Mouse (Mus musculus): Measurements from ENCODE around the gene Defa35. TPM values are rescaled to one million over a fixed set of nuclear protein-coding genes. Genes with fewer than 3 reads are reported as not detected.
A peak's percentile ranks its signal among the peaks of the same experiment; 100 is the strongest.
"Not testable (repeated sequence)": the region's sequence is repeated elsewhere in the genome, so short reads cannot be mapped to it uniquely, and the experiment has no call there.

The Defa35 gene
- total RNA-seq (2021), result not detected in 2 replicates
- long read RNA-seq, experiment 1, result 0 reads
- long read RNA-seq, experiment 2, result 0 reads

GRCm38 (mm10) chr8:21064738-21065137 lies at the start of gene Defa35:
Gene Defa35, plus strand, starts transcription at chr8:21065038.
- DNase-seq, result not testable (repeated sequence)

- not testable (repeated sequence) for DNase-seq
These were observed 39.6 kb upstream of the Defa35 start, which contains the start of gene Defa21 for GRCm38 (mm10) chr8:21025245-21025644. Gene Defa21, plus strand, starts transcription at chr8:21025545.

- DNase-seq, result not testable (repeated sequence)
These were observed 10.1 kb upstream of the Defa35 start, which contains the start of gene Defa23 for GRCm38 (mm10) chr8:21054747-21055146. Gene Defa23, plus strand, starts transcription at chr8:21055047.

GRCm38 (mm10) chr8:21084142-21084541 lies 19.3 kb downstream of the Defa35 start, which contains the start of gene Defa25:
Gene Defa25, plus strand, starts transcription at chr8:21084442.
- not testable (repeated sequence) for DNase-seq

- peak; percentile 44 for DNase-seq
These were observed 28.3 kb downstream of the Defa35 start for GRCm38 (mm10) chr8:21093106-21093505.

- not testable (repeated sequence) for DNase-seq
These were observed 31.1 kb downstream of the Defa35 start, which contains the start of gene Gm14851 for GRCm38 (mm10) chr8:21095950-21096349. Gene Gm14851, minus strand, starts transcription at chr8:21096050.

Other genes with a start within 250 kb of the Defa35 start
- not detected in 2 replicates for gene Defb33, start 172.4 kb upstream of the Defa35 start, total RNA-seq (2021)
- gene Gm15056, start 162.4 kb upstream of the Defa35 start, total RNA-seq (2021), result not detected in 2 replicates
- not detected in 2 replicates for gene Gm6040, start 143.0 kb upstream of the Defa35 start, total RNA-seq (2021)
- not detected in 2 replicates for gene AY761185, start 120.3 kb upstream of the Defa35 start, total RNA-seq (2021)
- gene Defa21, start 39.5 kb upstream of the Defa35 start, total RNA-seq (2021), result not detected in 2 replicates
- gene Defa23, start 10.0 kb upstream of the Defa35 start, total RNA-seq (2021), result not detected in 2 replicates
- not detected in 2 replicates for gene Defa25, start 19.4 kb downstream of the Defa35 start, total RNA-seq (2021)
- gene Gm14851, start 31.0 kb downstream of the Defa35 start, total RNA-seq (2021), result not detected in 2 replicates
- gene Defa30, start 69.6 kb downstream of the Defa35 start, total RNA-seq (2021), result not detected in 2 replicates
- gene Defa22, start 97.2 kb downstream of the Defa35 start, total RNA-seq (2021), result not detected in 2 replicates
- gene Defa31, start 126.6 kb downstream of the Defa35 start, total RNA-seq (2021), result not detected in 2 replicates
- not detected in 2 replicates for gene Gm15293, start 136.5 kb downstream of the Defa35 start, total RNA-seq (2021)
- gene Gm15292, start 184.7 kb downstream of the Defa35 start, total RNA-seq (2021), result not detected in 2 replicates